Mouse (Mus musculus) layer of hippocampus, adult 9-10 months (tissue): ENCODE measurements around the gene Inpp1.

Experiments
- DNase-seq: peaks from one replicate; pipeline ENCODE4 v3.0.0; 2022; ENCODE audit warnings: low spot score

The Inpp1 gene

GRCm38 (mm10) chr1:52792701-52793100, 24.8 kb downstream of the Inpp1 start:
- no peak for DNase-seq

GRCm38 (mm10) chr1:52787254-52787653, 30.2 kb downstream of the Inpp1 start:
- no peak for DNase-seq

- DNase-seq: no peak
Observed at GRCm38 (mm10) chr1:52765176-52766111, 52.0 kb downstream of the Inpp1 start.

GRCm38 (mm10) chr1:52763894-52764809, 53.3 kb downstream of the Inpp1 start:
- no peak for DNase-seq

GRCm38 (mm10) chr1:52758174-52758573, 59.3 kb downstream of the Inpp1 start:
- DNase-seq: no peak

- DNase-seq: no peak
Observed at GRCm38 (mm10) chr1:52754331-52754730, 63.2 kb downstream of the Inpp1 start.

- no peak for DNase-seq
Observed at GRCm38 (mm10) chr1:52753828-52754227, 63.7 kb downstream of the Inpp1 start.

- DNase-seq: no peak
Observed at GRCm38 (mm10) chr1:52752706-52753105, 64.8 kb downstream of the Inpp1 start.

GRCm38 (mm10) chr1:52751634-52752033, 65.9 kb downstream of the Inpp1 start:
- DNase-seq: no peak

- DNase-seq: no peak
Observed at GRCm38 (mm10) chr1:52749978-52750377, 67.5 kb downstream of the Inpp1 start.

GRCm38 (mm10) chr1:52748260-52748659, 69.2 kb downstream of the Inpp1 start:
- no peak for DNase-seq

- no peak for DNase-seq
Observed at GRCm38 (mm10) chr1:52742567-52742966, 74.9 kb downstream of the Inpp1 start.
